27 mouse cellular contexts compared by ENCODE assay signal in genomic region chr3:117122211-117122610, GRCm38 (mm10).
DNase-seq lines count a peak whose midpoint lies in the region; ATAC-seq lines count a peak whose summit lies in the region.
"Had no signal": no experiment of that assay in that cellular context is flagged by ENCODE, and none has a peak within 500 bp of the region (broad histone marks: within the 10 kb centered on the region; RNA-seq: fewer than 3 reads in every experiment).

No protein-coding gene starts in this region.

- DNase-seq in forebrain, embryonic 14.5 days (ENCODE audit: low spot score) = peak; percentile 11
- peak; percentile 24 to 65 for DNase-seq in frontal cortex, postnatal 36 days (ENCODE audit: low spot score in 2 of 2)
- no peak for DNase-seq in frontal cortex, postnatal 25 days (ENCODE audit: low spot score in 2 of 2)
- DNase-seq in right cerebral cortex, adult 2 months (ENCODE audit: low spot score in 2 of 2) = peak; percentile 16 to 18
- DNase-seq in right cerebral cortex, postnatal 25 days = no peak
- DNase-seq in telencephalon, adult 2 months (ENCODE audit: low read depth, low spot score) = peak; percentile 82
- no peak for DNase-seq in kidney, postnatal 36 days
- DNase-seq: adrenal gland, postnatal 14 days; B cell, adult 2 months; cerebellum, adult 11 months; cerebellum, adult 8-10 months; cerebellum, postnatal 14 days; embryo, embryonic 11 days; gastrocnemius, postnatal 10 days; heart, adult 18-20 months; heart, postnatal 10 days; heart, postnatal 4 days had no signal

- H3K9ac ChIP-seq in forebrain, embryonic 14.5 days (ENCODE audit: low read length) = no peak overlapping the region
- no peak overlapping the region for H3K9ac ChIP-seq in forebrain, embryonic 12.5 days
- H3K9ac ChIP-seq: embryonic facial prominence, embryonic 15.5 days; hindbrain, embryonic 12.5 days had no signal

- no peak overlapping the region for H3K27ac ChIP-seq in forebrain, embryonic 14.5 days (ENCODE audit: low read depth, low read length)
- no peak overlapping the region for H3K27ac ChIP-seq in forebrain, embryonic 12.5 days
- H3K27ac ChIP-seq: embryonic facial prominence, embryonic 15.5 days; forebrain, embryonic 10.5 days; heart, embryonic 10.5 days; hindbrain, embryonic 12.5 days had no signal

- H3K9me3 ChIP-seq in forebrain, embryonic 14.5 days (replicated peaks; ENCODE audit: control insufficient read depth, low read length) = no peaks in the 10 kb centered on the region
- no peaks in the 10 kb centered on the region for H3K9me3 ChIP-seq in forebrain, embryonic 12.5 days
- H3K9me3 ChIP-seq: embryonic facial prominence, embryonic 15.5 days; forebrain, embryonic 10.5 days; G1E; heart, embryonic 10.5 days; hindbrain, embryonic 12.5 days had no signal

- H3K4me2 ChIP-seq in forebrain, embryonic 14.5 days (ENCODE audit: low read length) = no peak overlapping the region
- H3K4me2 ChIP-seq in forebrain, embryonic 12.5 days = no peak overlapping the region
- H3K4me2 ChIP-seq: embryonic facial prominence, embryonic 15.5 days; hindbrain, embryonic 12.5 days had no signal

- H3K4me1 ChIP-seq in forebrain, embryonic 14.5 days (ENCODE audit: control insufficient read depth, insufficient read depth, low read length) = no peaks in the 10 kb centered on the region
- H3K4me1 ChIP-seq in forebrain, embryonic 12.5 days = no peaks in the 10 kb centered on the region
- H3K4me1 ChIP-seq: embryonic facial prominence, embryonic 15.5 days; heart, embryonic 10.5 days; hindbrain, embryonic 12.5 days had no signal

- ATAC-seq in forebrain, embryonic 14.5 days = no peak
- ATAC-seq in forebrain, embryonic 12.5 days (ENCODE audit: low FRiP score) = no peak
- ATAC-seq: CD4-positive, CD25-positive, alpha-beta regulatory T cell, adult 4 months; hindbrain, embryonic 16.5 days; inflammation-experienced regulatory T-cells, adult 6 months had no signal

- no peaks in the 10 kb centered on the region for H3K36me3 ChIP-seq in forebrain, embryonic 14.5 days (ENCODE audit: control insufficient read depth, insufficient read depth, low read length)
- no peaks in the 10 kb centered on the region for H3K36me3 ChIP-seq in forebrain, embryonic 12.5 days (replicated peaks)
- H3K36me3 ChIP-seq: embryonic facial prominence, embryonic 15.5 days; forebrain, embryonic 10.5 days; G1E; heart, embryonic 10.5 days; hindbrain, embryonic 12.5 days had no signal

- WGBS in forebrain, embryonic 14.5 days = 93% methylated on average over 3 of the region's 3 CpGs
- WGBS in forebrain, embryonic 12.5 days = 92% methylated on average over 3 of the region's 3 CpGs

- no peak overlapping the region for H3K4me3 ChIP-seq in forebrain, embryonic 14.5 days (ENCODE audit: low read depth, low read length)
- no peak overlapping the region for H3K4me3 ChIP-seq in forebrain, embryonic 12.5 days (replicated peaks)
- H3K4me3 ChIP-seq: embryonic facial prominence, embryonic 15.5 days; erythroblast, embryonic 14.5 days; forebrain, embryonic 10.5 days; heart, embryonic 10.5 days; hindbrain, embryonic 12.5 days had no signal

- H3K27me3 ChIP-seq in forebrain, embryonic 14.5 days (replicated peaks; ENCODE audit: control insufficient read depth, insufficient read depth, low read length) = no peaks in the 10 kb centered on the region
- H3K27me3 ChIP-seq in forebrain, embryonic 12.5 days = no peaks in the 10 kb centered on the region
- H3K27me3 ChIP-seq: embryonic facial prominence, embryonic 15.5 days; hindbrain, embryonic 12.5 days had no signal

Comparison
In these comparisons a context has a peak if more than half of its experiments do, and no peak if none do; other contexts are left out.
1. DNase-seq: peak in forebrain, embryonic 14.5 days (single experiment), frontal cortex, postnatal 36 days (2 of 2), right cerebral cortex, adult 2 months (2 of 2) and telencephalon, adult 2 months (single experiment); none in frontal cortex, postnatal 25 days (0 of 2), right cerebral cortex, postnatal 25 days (single experiment) and kidney, postnatal 36 days (0 of 2).